Mouse (Mus musculus) olfactory bulb, adult 2 months (tissue): Measurements from ENCODE around the gene Sipa1l3. TPM values are rescaled to one million over a fixed set of nuclear protein-coding genes. Genes with fewer than 3 reads are reported as not detected.

Experiments used
- H3K27ac ChIP-seq: fragments of 200-500 bp; 2 replicates; pipeline ENCODE4 v1.5.1; 2012; ENCODE audit warnings: low read depth, low read length; ENCODE audit not compliant: insufficient read depth
- H3K4me1 ChIP-seq: fragments of 200-500 bp; 2 replicates; pipeline ENCODE4 v1.6.1; 2012; ENCODE audit warnings: low read length; ENCODE audit not compliant: control insufficient read depth, insufficient read depth
- H3K4me3 ChIP-seq: fragments of 200-500 bp; 2 replicates; pipeline ENCODE4 v1.5.1; 2012; ENCODE audit warnings: mild to moderate bottlenecking, low read depth, low read length, moderate library complexity; ENCODE audit not compliant: insufficient read depth
- CTCF ChIP-seq: fragments of 200-500 bp; IDR thresholded peaks from 2 replicates; pipeline ENCODE4 v1.5.1; 2012; ENCODE audit warnings: low read depth, mild to moderate bottlenecking, low read length, moderate library complexity; ENCODE audit not compliant: insufficient read depth
- POLR2A ChIP-seq: fragments of 200-500 bp; IDR thresholded peaks from 2 replicates; pipeline ENCODE4 v1.6.1; 2012; ENCODE audit warnings: mild to moderate bottlenecking, low read depth, low read length, moderate library complexity; ENCODE audit not compliant: insufficient read depth
- WGBS: fragments of 180-500 bp; shearing (Covaris S2); methylation state at CpG from one replicate; pipeline ENCODE4 v1.1.7; 2018; 5-methylcytosine and 5-hydroxymethylcytosine counted together
- polyA plus RNA-seq: library from polyadenylated mRNA; stranded (reverse); fragments of >200 nt; gene quantifications from 2 replicates; pipeline ENCODE4 v1.2.4, GENCODE M21; 2012; ENCODE audit warnings: low replicate concordance; ENCODE audit not compliant: missing spikeins, insufficient read depth, insufficient read length

Gene Sipa1l3
- polyA plus RNA-seq, 1 experiment: not detected

DNA sequence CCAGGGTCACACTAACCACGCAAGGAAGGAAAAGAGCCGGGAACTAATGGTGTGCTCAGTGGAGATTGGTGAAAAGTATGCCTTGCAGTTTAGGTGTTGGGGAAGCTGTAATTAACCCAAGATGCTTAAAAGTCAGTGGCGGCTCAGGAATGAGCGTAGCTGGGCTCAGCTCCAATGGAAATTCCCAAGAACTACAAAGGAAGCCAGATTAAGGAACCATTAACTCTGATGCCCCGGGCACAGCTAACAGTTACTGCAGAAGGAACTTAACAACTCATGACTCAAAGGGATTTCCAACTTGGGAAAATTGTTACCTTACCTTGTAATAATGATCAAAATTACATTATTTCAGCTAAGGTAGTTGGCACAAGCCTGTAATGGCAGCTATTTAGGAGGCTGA, 241.7 kb downstream of the Sipa1l3 start:
- no peak overlapping the region for H3K27ac ChIP-seq

DNA sequence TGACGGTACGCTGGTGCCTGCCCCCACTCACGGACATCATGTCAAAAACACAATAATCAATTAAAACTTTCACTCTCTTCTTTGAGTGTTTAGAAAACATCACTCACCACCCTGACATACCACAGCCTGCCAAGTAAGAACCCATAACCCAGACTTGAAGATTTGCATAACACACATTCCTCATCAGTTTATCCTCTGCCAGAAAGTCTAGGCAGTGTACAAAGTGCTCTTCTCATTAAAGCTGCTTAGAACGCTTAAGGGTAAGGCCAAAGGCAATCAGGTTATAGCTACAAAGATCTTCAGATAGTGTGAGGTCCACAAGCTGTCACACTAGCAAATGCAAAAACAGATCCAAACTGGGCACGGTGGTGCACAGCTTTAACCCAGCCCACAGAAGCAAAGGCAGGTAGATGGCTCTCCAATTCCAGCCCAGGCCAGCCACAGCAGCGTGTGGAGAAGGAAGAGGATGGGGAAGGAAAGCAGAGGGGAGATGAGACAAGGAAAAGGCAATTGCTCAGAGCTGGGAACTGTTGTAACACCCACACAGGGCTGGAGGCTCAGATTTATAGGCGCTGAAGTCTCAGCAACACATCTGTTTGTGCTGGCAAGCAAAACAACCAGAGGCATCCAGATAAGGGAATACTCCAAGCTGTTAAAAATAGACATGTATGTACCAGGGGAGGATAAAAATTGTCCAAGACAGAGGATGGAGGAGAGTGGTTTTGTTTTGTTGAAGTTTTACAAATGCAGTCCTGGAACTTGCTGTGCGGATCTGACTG, 246.6 kb downstream of the Sipa1l3 start:
- 40% methylated on average over 8 of the region's 8 CpGs for WGBS
- H3K27ac ChIP-seq: peak overlapping the region; percentile 83
- TF ChIP-seq CTCF (no peak), POLR2A (no peak)
- no peak overlapping the region for H3K4me3 ChIP-seq
- H3K4me1 ChIP-seq: peaks cover 8% of the 10 kb centered on the region

More for the DNA sequence above, 241.7 kb downstream of the Sipa1l3 start:
- 36% methylated on average over 5 of the region's 5 CpGs for WGBS
- Histone ChIP-seq H3K4me3 (no peak overlapping the region), H3K4me1 (peaks cover 10% of the 10 kb centered on the region)
- no peak for TF ChIP-seq POLR2A
- no peak for TF ChIP-seq CTCF

DNA sequence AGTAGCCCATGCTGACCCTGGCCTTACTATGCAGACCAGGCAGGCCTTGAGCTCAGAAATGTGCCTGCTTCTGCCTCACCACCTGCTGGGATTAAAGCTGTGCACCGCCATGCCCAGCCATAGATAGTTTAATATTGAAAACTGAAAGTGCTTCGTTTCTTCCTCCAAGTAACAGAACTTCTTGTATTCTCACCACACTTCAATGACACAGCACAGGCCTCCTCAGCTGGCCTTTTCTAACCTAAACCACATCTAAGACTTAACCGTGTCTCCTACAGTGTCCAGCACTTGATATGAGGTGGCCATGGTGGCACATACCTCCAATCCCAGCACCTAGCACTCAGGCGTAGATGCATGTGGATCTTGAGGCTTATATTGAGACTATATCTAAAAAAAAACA, 248.0 kb downstream of the Sipa1l3 start:
- WGBS: 86% methylated on average over 4 of the region's 4 CpGs
- peaks cover 8% of the 10 kb centered on the region for H3K4me1 ChIP-seq
- TF ChIP-seq CTCF: no peak
- no peak for TF ChIP-seq POLR2A
- H3K27ac ChIP-seq: no peak overlapping the region
- no peak overlapping the region for H3K4me3 ChIP-seq

Other genes with a start within 250 kb of the Sipa1l3 start
- not detected in 2 replicates for gene Spint2, start 236.7 kb downstream of the Sipa1l3 start, polyA plus RNA-seq
- gene Ppp1r14a, start 229.3 kb downstream of the Sipa1l3 start, polyA plus RNA-seq: not detected in 2 replicates
- not detected in 2 replicates for gene Dpf1, start 214.7 kb downstream of the Sipa1l3 start, polyA plus RNA-seq
- gene Catsperg2, start 208.4 kb upstream of the Sipa1l3 start, polyA plus RNA-seq: not detected in 2 replicates
- not detected in 2 replicates for gene Zfp84, start 249.9 kb upstream of the Sipa1l3 start, polyA plus RNA-seq